Mouse (Mus musculus): ENCODE data around the gene Rsl24d1.

- TF ChIP-seq CTCF (conservative IDR thresholded peaks at IDR 0.05; ENCODE audit: low read length) = no peak
- no peak for TF ChIP-seq NANOG (IDR thresholded peaks at IDR 0.05; ENCODE audit: borderline replicate concordance, low read length)
Measured at GRCm38 (mm10) chr9:73083956-73084355, 29.3 kb upstream of the Rsl24d1 start.
